Mouse (Mus musculus) liver, adult 2 months (tissue): ENCODE measurements around the gene Syt16. TPM values are rescaled to one million over a fixed set of nuclear protein-coding genes. Genes with fewer than 3 reads are reported as not detected.

Experiments
- DNase-seq: peaks from one replicate; pipeline ENCODE4 v3.0.0-alpha.2; 2011; ENCODE audit warnings: low read depth, low spot score; ENCODE audit errors: extremely low read depth
- H3K27ac ChIP-seq: fragments of 200-500 bp; replicated peaks from 2 replicates; pipeline ENCODE4 v1.5.1; 2012; ENCODE audit warnings: low read depth, mild to moderate bottlenecking, control low read depth, inconsistent platforms, low read length; ENCODE audit not compliant: insufficient read depth
- H3K27me3 ChIP-seq: fragments of 200-500 bp; 2 replicates; pipeline ENCODE4 v1.6.1; 2012; ENCODE audit warnings: mild to moderate bottlenecking, moderate library complexity, low read length, inconsistent platforms; ENCODE audit not compliant: control insufficient read depth, insufficient read depth
- H3K36me3 ChIP-seq: fragments of 200-500 bp; 2 replicates; pipeline ENCODE4 v1.6.1; 2012; ENCODE audit warnings: low read length, inconsistent platforms; ENCODE audit not compliant: control insufficient read depth, insufficient read depth
- H3K4me1 ChIP-seq: fragments of 200-500 bp; 2 replicates; pipeline ENCODE4 v1.6.1; 2011; ENCODE audit warnings: low read length; ENCODE audit not compliant: control insufficient read depth, insufficient read depth
- H3K4me3 ChIP-seq: fragments of 200-500 bp; 2 replicates; pipeline ENCODE4 v1.5.1; 2011; ENCODE audit warnings: low read depth, mild to moderate bottlenecking, control low read depth, low read length, moderate library complexity; ENCODE audit not compliant: insufficient read depth
- H3K79me2 ChIP-seq: fragments of 200-500 bp; 2 replicates; pipeline ENCODE4 v1.6.1; 2012; ENCODE audit warnings: inconsistent platforms, mild to moderate bottlenecking, low read length, moderate library complexity; ENCODE audit not compliant: control insufficient read depth, insufficient read depth
- H3K9ac ChIP-seq: fragments of 200-500 bp; 2 replicates; pipeline ENCODE4 v1.6.1; 2012; ENCODE audit warnings: low read depth, mild to moderate bottlenecking, control low read depth, inconsistent platforms, low read length
- CTCF ChIP-seq: fragments of 200-500 bp; IDR thresholded peaks from 2 replicates; pipeline ENCODE4 v1.5.1; 2011; ENCODE audit warnings: low read depth, low read length, control low read depth
- POLR2A ChIP-seq: fragments of 200-500 bp; IDR thresholded peaks from 2 replicates; pipeline ENCODE4 v1.6.1; 2011; ENCODE audit warnings: low read length, control low read depth; ENCODE audit not compliant: insufficient read depth; ENCODE audit errors: extremely low read depth
- WGBS: fragments of 180-500 bp; shearing (Covaris S2); methylation state at CpG from one replicate; pipeline ENCODE4 v1.1.7; 2018; 5-methylcytosine and 5-hydroxymethylcytosine counted together
- polyA plus RNA-seq: library from polyadenylated mRNA; depleted of rRNA; stranded (reverse); fragments of >200 nt; gene quantifications from 2 replicates; pipeline ENCODE4 v1.2.3, GENCODE M21; 2012
- total RNA-seq: library from RNA; depleted of rRNA; stranded (reverse); fragments of >200 nt; gene quantifications from 2 replicates; pipeline ENCODE4 v1.2.3, GENCODE M21; 2014

The Syt16 gene
- total and polyA plus RNA-seq, 2 experiments: not detected

GRCm38 (mm10) chr12:74212156-74212555, 214.7 kb downstream of the Syt16 start:
- Histone ChIP-seq H3K36me3 (no peaks in the 10 kb centered on the region), H3K9ac (no peak overlapping the region), H3K4me3 (no peak overlapping the region), H3K79me2 (no peaks in the 10 kb centered on the region), H3K27ac (no peak overlapping the region), H3K27me3 (no peaks in the 10 kb centered on the region), H3K4me1 (no peaks in the 10 kb centered on the region)
- 67% methylated on average over 3 of the region's 3 CpGs for WGBS
- no peak for DNase-seq
- no peak for TF ChIP-seq CTCF
- TF ChIP-seq POLR2A: no peak

GRCm38 (mm10) chr12:74216103-74216728, 218.8 kb downstream of the Syt16 start:
- H3K79me2 ChIP-seq: no peaks in the 10 kb centered on the region
- no peak overlapping the region for H3K27ac ChIP-seq
- H3K27me3 ChIP-seq: no peaks in the 10 kb centered on the region
- H3K9ac ChIP-seq: no peak overlapping the region
- H3K36me3 ChIP-seq: no peaks in the 10 kb centered on the region
- no peaks in the 10 kb centered on the region for H3K4me1 ChIP-seq
- no peak for DNase-seq
- H3K4me3 ChIP-seq: no peak overlapping the region
- TF ChIP-seq CTCF (no peak), POLR2A (no peak)
- WGBS: 64% methylated on average over 5 of the region's 5 CpGs

- TF ChIP-seq CTCF (no peak), POLR2A (no peak)
- no peaks in the 10 kb centered on the region for H3K27me3 ChIP-seq
- no peak overlapping the region for H3K4me3 ChIP-seq
- DNase-seq: no peak
- H3K9ac ChIP-seq: no peak overlapping the region
- no peaks in the 10 kb centered on the region for H3K4me1 ChIP-seq
- H3K36me3 ChIP-seq: no peaks in the 10 kb centered on the region
- H3K79me2 ChIP-seq: no peaks in the 10 kb centered on the region
- no peak overlapping the region for H3K27ac ChIP-seq
- 74% methylated on average over 4 of the region's 4 CpGs for WGBS
Measured at GRCm38 (mm10) chr12:74219909-74220308, 222.4 kb downstream of the Syt16 start.

- Histone ChIP-seq H3K27ac (no peak overlapping the region), H3K36me3 (no peaks in the 10 kb centered on the region), H3K27me3 (no peaks in the 10 kb centered on the region), H3K4me1 (no peaks in the 10 kb centered on the region), H3K9ac (no peak overlapping the region), H3K79me2 (no peaks in the 10 kb centered on the region), H3K4me3 (no peak overlapping the region)
- 73% methylated on average over 1 of the region's 1 CpGs for WGBS
- no peak for DNase-seq
- no peak for TF ChIP-seq CTCF
- no peak for TF ChIP-seq POLR2A
Measured at GRCm38 (mm10) chr12:74220651-74221050, 223.2 kb downstream of the Syt16 start.

GRCm38 (mm10) chr12:74230808-74231207, 233.3 kb downstream of the Syt16 start:
- H3K4me3 ChIP-seq: no peak overlapping the region
- no peaks in the 10 kb centered on the region for H3K27me3 ChIP-seq
- no peak overlapping the region for H3K27ac ChIP-seq
- H3K4me1 ChIP-seq: no peaks in the 10 kb centered on the region
- no peaks in the 10 kb centered on the region for H3K36me3 ChIP-seq
- 57% methylated on average over 10 of the region's 10 CpGs for WGBS
- TF ChIP-seq POLR2A (no peak), CTCF (no peak)
- DNase-seq: no peak
- no peak overlapping the region for H3K9ac ChIP-seq
- H3K79me2 ChIP-seq: no peaks in the 10 kb centered on the region

GRCm38 (mm10) chr12:74232845-74233244, 235.4 kb downstream of the Syt16 start:
- no peak for TF ChIP-seq POLR2A
- H3K4me1 ChIP-seq: no peaks in the 10 kb centered on the region
- no peak overlapping the region for H3K9ac ChIP-seq
- H3K27me3 ChIP-seq: no peaks in the 10 kb centered on the region
- H3K79me2 ChIP-seq: no peaks in the 10 kb centered on the region
- H3K4me3 ChIP-seq: no peak overlapping the region
- 70% methylated on average over 1 of the region's 1 CpGs for WGBS
- H3K27ac ChIP-seq: no peak overlapping the region
- DNase-seq: no peak
- no peaks in the 10 kb centered on the region for H3K36me3 ChIP-seq
